ENCODE assay signal across 9 mouse cellular contexts in the genomic region with DNA sequence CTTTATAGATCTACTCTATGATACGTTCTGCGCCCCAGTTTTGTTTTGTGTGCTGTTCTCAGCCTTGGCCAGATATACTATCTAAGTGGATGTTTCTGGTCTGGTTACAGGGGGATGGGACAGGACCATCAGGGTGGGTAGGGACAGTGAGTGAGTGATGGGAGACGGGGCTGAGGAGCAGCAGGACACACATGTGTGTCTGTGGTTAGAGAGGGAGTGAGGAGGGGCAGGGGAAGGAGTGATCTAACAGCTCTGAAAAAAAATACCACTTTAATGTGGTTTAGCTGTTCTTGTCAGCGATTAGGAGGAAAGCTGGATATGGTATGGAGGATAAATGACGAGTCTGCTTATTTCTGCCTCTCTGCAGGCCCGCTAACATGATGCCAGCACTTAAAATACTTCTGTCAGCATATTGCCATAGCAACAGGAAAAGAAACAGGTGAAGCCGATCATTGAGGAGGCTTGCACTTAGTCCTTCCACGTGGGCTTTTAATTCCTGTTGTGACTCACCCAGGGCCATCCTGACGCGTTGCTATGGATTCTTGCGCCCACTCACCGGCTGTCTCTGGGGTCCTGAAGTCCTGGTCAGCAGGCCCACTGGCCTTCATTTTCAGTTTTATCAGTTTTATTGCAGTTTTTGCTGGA. TPM values are rescaled to one million over a fixed set of nuclear protein-coding genes. Genes with fewer than 3 reads are reported as not detected.
A peak's percentile ranks its signal among the peaks of the same experiment; 100 is the strongest.
DNase-seq lines count a peak whose midpoint lies in the region; ATAC-seq lines count a peak whose summit lies in the region.
"Had no signal": no experiment of that assay in that cellular context is flagged by ENCODE, and none has a peak within 500 bp of the region (broad histone marks: within the 10 kb centered on the region; RNA-seq: fewer than 3 reads in every experiment).

No protein-coding gene starts in this region.

- DNase-seq in ovary, postnatal 36 days (ENCODE audit: low spot score), result peak; percentile 17
- no peak for DNase-seq in ovary, postnatal 14 days (ENCODE audit: low spot score)
- peak; percentile 35 to 46 for DNase-seq in frontal cortex, postnatal 10 days (ENCODE audit: low spot score in 2 of 2)
- DNase-seq in layer of hippocampus, postnatal 25 days (ENCODE audit: extremely low spot score in 1 of 2, low spot score in 1 of 2), result peak; percentile 16 to 31
- peak; percentile 75 for DNase-seq in right cerebral cortex, postnatal 25 days
- DNase-seq in urinary bladder, postnatal 10 days (ENCODE audit: low spot score), result no peak

- no peak overlapping the region for H3K27ac ChIP-seq in liver, embryonic 12.5 days

- no peak for ATAC-seq in monocyte, adult 5-6 weeks (replicated peaks; ENCODE audit: insufficient number of reproducible peaks, low FRiP score, low TSS enrichment, poor library complexity, severe bottlenecking)
- ATAC-seq in liver, embryonic 12.5 days, result no peak

- 38% methylated on average over 12 of the region's 12 CpGs for WGBS in liver, embryonic 12.5 days (ENCODE audit: insufficient replicate concordance)

- no peaks in the 10 kb centered on the region for H3K4me1 ChIP-seq in liver, embryonic 12.5 days

- H3K4me3 ChIP-seq in liver, embryonic 12.5 days, result no peak overlapping the region

- no peaks in the 10 kb centered on the region for H3K27me3 ChIP-seq in liver, embryonic 12.5 days (replicated peaks)

- H3K36me3 ChIP-seq in liver, embryonic 12.5 days, result no peaks in the 10 kb centered on the region

- H3K4me2 ChIP-seq in liver, embryonic 12.5 days, result no peak overlapping the region

- H3K9ac ChIP-seq in liver, embryonic 12.5 days, result no peak overlapping the region

- H3K9me3 ChIP-seq in liver, embryonic 12.5 days (replicated peaks), result no peaks in the 10 kb centered on the region

RNA-seq across cellular contexts. Expression of a gene that starts 25.4 kb away (rescaled TPM):
- total RNA-seq in layer of hippocampus, postnatal 25 days (2021), result under 1 TPM in 1 of 2 experiments, not detected in 1; 0.10 TPM
- total RNA-seq in monocyte, adult 5-6 weeks (2017), result 31.5 to 46.5 TPM (median 42.8 TPM) in 3 replicates
- polyA plus RNA-seq in liver, embryonic 12.5 days (2016; fragmentation: Nextera tagmentation; extraction: Ambion mirVana), result 0.05 TPM in 1 of 2 replicates, not detected in the other
- polyA plus RNA-seq: limb, embryonic 11.5 days had no signal

RNA-seq across cellular contexts. Expression of a gene that starts 39.5 kb away (rescaled TPM):
- total RNA-seq in layer of hippocampus, postnatal 25 days (2021), result 1 to 10 TPM in 1 of 2 experiments, under 1 TPM in 1; 0.57 to 1.2 TPM
- not detected in 3 replicates for total RNA-seq in monocyte, adult 5-6 weeks (2017)
- 0.50 and 0.68 TPM in 2 replicates for polyA plus RNA-seq in liver, embryonic 12.5 days (2016; fragmentation: Nextera tagmentation; extraction: Ambion mirVana)

Comparison
In these comparisons a context has a peak if more than half of its experiments do, and no peak if none do; other contexts are left out.
1. DNase-seq: peak in ovary, postnatal 36 days (single experiment), frontal cortex, postnatal 10 days (2 of 2), layer of hippocampus, postnatal 25 days (2 of 2) and right cerebral cortex, postnatal 25 days (single experiment); none in ovary, postnatal 14 days (single experiment) and urinary bladder, postnatal 10 days (single experiment).
2. RNA of a gene that starts 25.4 kb away (total RNA-seq): 31.5 to 46.5 TPM in monocyte, adult 5-6 weeks; 0.10 TPM in layer of hippocampus, postnatal 25 days; every median in the first group is over 10 times any median in the second.